Mouse (Mus musculus): Measurements from ENCODE around the gene Tnfrsf13b. TPM values are rescaled to one million over a fixed set of nuclear protein-coding genes. Genes with fewer than 3 reads are reported as not detected.

Gene Tnfrsf13b
- polyA plus RNA-seq, 1 experiment from 2014 or later: 3.5 TPM

Other genes starting within 250 kb of the Tnfrsf13b start
- 63.6 and 67.3 TPM in 2 replicates for gene Tmem11, start 247.5 kb upstream of the Tnfrsf13b start, polyA plus RNA-seq (2015; fragmentation: Nextera tagmentation; extraction: Ambion mirVana)
- gene Natd1, start 212.0 kb upstream of the Tnfrsf13b start, polyA plus RNA-seq (2015; fragmentation: Nextera tagmentation; extraction: Ambion mirVana): 21.3 and 26.6 TPM in 2 replicates
- gene Map2k3, start 194.7 kb upstream of the Tnfrsf13b start, polyA plus RNA-seq (2015; fragmentation: Nextera tagmentation; extraction: Ambion mirVana): 109 and 115 TPM in 2 replicates
- 0.44 and 0.77 TPM in 2 replicates for gene Kcnj12, start 104.2 kb upstream of the Tnfrsf13b start, polyA plus RNA-seq (2015; fragmentation: Nextera tagmentation; extraction: Ambion mirVana)
- 109 and 113 TPM in 2 replicates for gene Usp22, start 48.3 kb downstream of the Tnfrsf13b start, polyA plus RNA-seq (2015; fragmentation: Nextera tagmentation; extraction: Ambion mirVana)
- 0.15 and 0.22 TPM in 2 replicates for gene Aldh3a1, start 80.8 kb downstream of the Tnfrsf13b start, polyA plus RNA-seq (2015; fragmentation: Nextera tagmentation; extraction: Ambion mirVana)
- 37.3 and 41.1 TPM in 2 replicates for gene Aldh3a2, start 140.7 kb downstream of the Tnfrsf13b start, polyA plus RNA-seq (2015; fragmentation: Nextera tagmentation; extraction: Ambion mirVana)
- 0.22 and 0.26 TPM in 2 replicates for gene Slc47a2, start 216.1 kb downstream of the Tnfrsf13b start, polyA plus RNA-seq (2015; fragmentation: Nextera tagmentation; extraction: Ambion mirVana)

Data from lung, embryonic 15.5 days (tissue).